Mouse (Mus musculus) skeletal muscle tissue, adult 2 months (tissue): ENCODE data around the gene Pnp.
"Not testable (repeated sequence)": the region's sequence is repeated elsewhere in the genome, so short reads cannot be mapped to it uniquely, and the experiment has no call there.

Experiments used
- DNase-seq: peaks from one replicate; pipeline ENCODE4 v3.0.0-alpha.2; 2012; ENCODE audit warnings: low read depth, low spot score

Gene Pnp

GRCm38 (mm10) chr14:50930754-50931492 is at the start of gene Pnp, which contains the start of gene Pip4p1:
Gene Pnp, plus strand, starts transcription at chr14:50931082.
Gene Pip4p1, minus strand, starts transcription at chr14:50930856.
- peak; percentile 100 for DNase-seq

DNA sequence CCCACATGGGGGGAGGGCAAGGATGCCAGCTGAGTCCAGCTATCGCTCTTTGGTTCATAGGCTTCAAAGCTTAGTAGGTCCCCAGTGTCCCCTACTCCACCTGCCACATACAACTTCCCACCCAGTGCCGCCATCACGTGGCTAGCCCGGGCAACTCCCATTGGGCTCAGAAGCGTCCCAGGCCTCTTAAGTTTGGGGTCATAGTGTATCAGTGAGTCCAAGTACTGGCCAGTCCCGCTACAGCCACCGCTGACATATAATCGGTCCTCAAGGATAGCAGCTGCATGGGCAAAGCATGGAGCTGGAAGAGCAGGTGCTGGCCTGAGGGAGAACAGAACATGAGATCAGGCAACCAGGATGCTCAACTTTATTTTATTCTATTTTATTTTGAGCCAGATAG is 39.3 kb upstream of the Pnp start:
- DNase-seq = no peak

GRCm38 (mm10) chr14:50892091-50892490 is 38.8 kb upstream of the Pnp start:
- DNase-seq = no peak

- no peak for DNase-seq
Observed at GRCm38 (mm10) chr14:50892541-50893459, 38.1 kb upstream of the Pnp start.

- DNase-seq = no peak
Observed at GRCm38 (mm10) chr14:50895407-50895806, 35.5 kb upstream of the Pnp start.

DNA sequence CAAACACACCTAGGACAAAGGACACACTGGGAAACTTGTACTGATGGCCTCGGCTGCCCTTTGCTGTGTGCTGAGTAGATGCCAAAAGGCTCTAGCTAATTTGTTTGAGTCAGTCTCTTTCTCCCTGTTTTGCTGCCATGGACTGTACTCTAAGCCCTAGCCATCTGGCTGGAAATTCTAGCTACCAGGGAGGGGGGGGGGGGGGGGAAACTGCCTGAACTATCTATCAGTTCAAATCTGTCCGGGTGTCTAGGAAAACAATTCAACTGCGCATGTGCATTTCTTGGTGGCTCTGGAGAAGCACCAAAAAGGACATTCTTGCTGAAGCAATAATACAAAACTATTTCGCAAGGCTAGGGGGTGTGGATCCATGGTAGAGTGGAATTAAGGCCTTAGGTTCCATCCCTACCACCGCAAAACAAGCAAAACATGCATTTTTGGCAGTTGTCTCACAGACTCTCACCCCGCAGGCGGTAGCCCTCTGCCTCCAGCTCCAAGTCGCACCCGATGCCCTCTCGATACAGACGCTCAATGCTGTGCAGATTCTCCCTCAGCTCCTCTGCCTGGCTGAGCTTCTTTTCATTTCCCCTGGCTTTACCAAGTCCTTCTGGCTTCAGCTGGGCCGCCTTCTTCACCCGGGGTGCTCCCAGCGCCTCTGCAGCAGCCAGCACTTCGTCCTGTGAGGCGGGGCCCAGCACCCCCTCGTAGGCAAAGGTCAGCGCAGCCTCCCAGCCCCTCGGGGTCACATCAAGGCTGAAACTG is 34.7 kb upstream of the Pnp start:
- DNase-seq = peak; percentile 96

DNA sequence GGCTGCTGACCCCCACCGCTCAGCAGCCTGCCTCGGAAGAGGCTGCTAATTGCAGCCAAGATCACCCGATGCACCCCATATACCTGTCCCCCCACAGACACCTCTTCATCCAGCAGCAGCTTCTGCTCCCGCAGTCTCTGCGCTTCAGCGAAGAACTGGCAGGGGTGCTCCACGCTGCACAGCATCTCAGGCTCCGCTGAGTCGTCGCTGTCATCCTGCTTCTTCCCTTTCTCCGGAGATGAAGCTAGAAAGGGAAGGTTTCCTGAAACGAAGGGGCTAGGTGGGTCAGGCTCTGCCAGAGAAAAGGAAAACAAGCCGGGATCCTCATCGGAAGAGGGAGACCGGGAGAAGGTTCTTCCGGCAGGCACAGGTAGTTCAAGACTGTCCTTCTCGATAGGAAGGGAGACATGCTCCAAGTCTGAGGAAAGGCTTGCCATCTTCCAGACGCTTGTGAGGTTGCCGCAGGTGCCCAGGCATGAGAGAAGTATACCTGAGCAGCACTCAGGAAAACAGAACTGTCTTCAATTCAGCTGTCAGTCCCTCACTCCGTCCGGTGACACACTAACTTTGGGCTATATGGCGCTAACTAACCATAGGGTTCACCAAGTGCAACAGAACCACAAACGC is 34.0 kb upstream of the Pnp start:
- DNase-seq = peak; percentile 37

GRCm38 (mm10) chr14:50897374-50897765 is 33.5 kb upstream of the Pnp start, which contains the start of gene Klhl33:
Gene Klhl33, minus strand, starts transcription at chr14:50897507.
- DNase-seq = peak; percentile 85

DNA sequence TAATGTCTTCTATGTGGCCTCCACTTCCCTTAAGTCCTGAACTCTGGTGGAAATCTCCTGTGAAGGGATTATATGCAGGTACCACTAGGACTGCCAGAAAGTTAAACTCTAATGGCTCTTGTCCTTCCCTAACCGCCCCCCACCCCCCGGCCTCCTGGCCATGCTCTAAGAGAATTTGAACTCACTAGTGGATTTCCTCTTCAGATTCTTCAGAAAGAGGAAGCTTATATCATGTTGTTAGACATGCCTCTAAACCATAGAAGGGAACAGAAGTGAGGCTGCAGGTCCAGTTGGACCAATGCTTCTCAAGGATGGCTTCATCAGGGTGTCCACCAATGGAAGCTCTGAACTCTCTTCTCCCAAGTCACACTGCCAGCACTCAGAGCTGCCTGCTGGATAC is 32.9 kb upstream of the Pnp start:
- DNase-seq = not testable (repeated sequence)

GRCm38 (mm10) chr14:50903973-50904827 is 26.7 kb upstream of the Pnp start:
- peak; percentile 49 for DNase-seq

- DNase-seq = no peak
Observed at GRCm38 (mm10) chr14:50904828-50905129, 26.1 kb upstream of the Pnp start.

DNA sequence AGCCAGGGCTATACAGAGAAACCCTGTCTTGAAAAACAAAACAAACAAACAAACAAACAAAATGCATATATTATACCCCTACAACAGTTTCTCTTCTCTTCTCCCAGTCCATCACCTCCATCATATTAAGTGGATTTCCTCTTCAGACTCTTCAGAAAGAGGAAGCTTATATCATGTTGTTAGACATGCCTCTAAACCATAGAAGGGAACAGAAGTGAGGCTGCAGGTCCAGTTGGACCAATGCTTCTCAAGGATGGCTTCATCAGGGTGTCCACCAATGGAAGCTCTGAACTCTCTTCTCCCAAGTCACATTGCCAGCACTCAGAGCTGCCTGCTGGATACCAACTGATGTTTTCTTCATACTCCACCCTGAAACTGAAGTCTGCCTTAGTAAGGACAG is 25.6 kb upstream of the Pnp start:
- DNase-seq = not testable (repeated sequence)

DNA sequence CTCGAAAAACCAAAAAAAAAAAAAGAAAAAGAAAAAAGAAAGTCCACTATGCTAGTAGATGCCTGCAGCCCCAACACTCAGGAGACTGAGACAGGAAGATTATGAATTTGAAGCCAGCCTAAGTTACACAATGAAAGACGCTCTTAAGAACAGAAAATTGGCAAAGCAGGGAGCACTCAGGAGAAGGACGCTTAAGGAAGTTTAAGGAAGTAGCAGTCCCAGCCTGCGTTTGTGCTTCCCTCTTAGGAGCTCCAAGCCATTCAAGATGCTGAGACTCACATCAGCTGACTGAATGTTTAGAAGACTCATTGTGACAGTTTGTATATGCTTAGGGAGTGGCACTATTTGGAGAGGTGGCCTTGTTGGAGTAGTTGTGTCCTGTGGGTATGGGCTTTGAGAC is 22.8 kb upstream of the Pnp start:
- DNase-seq = no peak

DNA sequence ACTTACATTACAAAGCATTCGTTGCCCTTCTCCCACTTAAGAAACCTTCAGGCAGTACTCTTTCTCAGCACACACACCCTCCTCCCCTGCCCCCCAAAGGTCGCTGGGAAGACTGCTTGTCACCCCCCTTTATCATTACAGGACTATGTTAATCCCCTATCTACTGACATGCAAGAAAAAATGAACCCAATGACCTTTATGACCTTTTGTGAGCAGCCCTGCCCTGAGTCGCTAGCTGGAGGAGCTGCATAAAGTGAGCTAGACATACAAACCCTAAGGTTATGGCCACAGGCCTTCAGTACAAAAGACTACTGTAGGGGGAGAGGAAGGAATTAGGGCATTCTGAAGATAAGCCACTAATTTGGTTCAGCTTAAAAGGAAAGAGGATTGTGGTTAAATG is 19.5 kb upstream of the Pnp start:
- DNase-seq = no peak

- DNase-seq = not testable (repeated sequence)
Observed at GRCm38 (mm10) chr14:50923437-50923836, 7.4 kb upstream of the Pnp start.

DNA sequence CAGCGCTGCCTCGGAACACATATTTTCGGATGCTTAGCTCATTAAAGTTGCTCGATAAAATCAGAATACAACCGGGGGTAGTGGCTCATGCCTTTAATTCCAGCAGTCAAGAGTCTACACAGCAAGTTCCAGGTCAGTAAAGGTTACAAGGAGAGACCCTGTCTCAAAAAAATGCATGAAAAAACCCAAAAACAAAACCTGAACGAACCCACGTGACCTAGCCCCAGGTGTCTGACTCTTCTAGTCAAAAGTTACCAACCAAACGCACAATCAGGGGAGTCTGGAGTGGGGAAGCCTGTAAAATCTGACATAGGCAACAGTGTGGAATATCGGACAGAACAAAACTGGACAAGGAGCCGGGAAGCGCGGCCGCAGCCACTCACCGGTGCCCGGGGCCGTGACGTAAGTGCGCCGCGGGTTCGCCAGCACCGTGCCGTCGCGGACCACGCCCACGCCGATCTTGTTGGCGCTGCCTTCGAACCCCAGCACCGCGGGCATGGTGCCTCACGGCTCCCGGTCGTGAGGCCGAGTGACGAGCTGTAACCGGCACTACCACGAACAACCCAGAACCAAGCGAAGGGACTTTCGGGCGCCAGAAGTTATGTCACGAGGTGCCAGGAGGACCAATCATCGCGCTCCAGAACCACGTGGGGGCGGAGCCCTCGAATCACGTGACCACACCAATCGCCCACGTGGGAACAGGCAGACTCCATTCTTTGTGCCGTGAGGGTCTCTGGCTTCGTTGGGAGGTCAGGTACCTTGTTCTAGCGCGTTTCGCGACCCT is 6.4 kb upstream of the Pnp start, which contains the start of the genes Osgep and Apex1:
Osgep (minus strand) TSS at position 613 of the 784 bp plus-strand sequence.
Apex1 (plus strand) TSS at position 688 of the 784 bp plus-strand sequence.
- DNase-seq = peak; percentile 96

DNA sequence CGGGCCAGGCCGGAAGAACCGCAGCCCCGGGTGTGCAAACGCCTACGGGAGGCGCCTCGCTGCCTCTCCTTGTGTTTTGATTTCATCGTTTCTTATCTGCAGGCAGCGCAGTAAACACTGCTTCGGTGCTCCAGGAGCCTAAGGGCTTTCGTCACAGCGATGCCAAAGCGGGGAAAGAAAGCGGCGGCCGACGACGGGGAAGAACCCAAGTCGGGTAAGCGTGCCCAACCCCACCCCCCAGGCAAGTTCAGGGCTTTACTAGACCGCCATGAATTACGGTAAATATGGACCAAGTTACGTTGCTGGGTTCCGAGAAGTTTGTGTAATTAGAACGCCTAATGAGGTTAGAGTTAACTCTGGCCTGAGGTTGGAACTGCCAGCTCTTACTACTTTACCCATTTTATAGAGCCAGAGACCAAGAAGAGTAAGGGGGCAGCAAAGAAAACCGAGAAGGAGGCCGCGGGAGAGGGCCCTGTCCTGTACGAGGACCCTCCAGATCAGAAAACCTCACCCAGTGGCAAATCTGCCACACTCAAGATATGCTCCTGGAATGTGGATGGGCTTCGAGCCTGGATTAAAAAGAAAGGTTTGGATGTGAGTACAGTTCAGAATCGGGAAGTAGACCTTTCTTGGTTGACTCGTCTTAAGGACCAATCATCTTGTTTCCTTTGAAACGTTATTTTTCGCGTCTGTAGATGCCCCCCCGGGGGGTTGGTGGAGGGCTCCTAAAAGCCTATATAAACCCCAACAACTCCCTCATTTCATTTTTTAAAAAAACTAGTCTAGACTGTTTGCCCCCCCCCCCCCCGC is 5.6 kb upstream of the Pnp start:
- DNase-seq = no peak

- no peak for DNase-seq
Observed at GRCm38 (mm10) chr14:50927366-50927765, 3.5 kb upstream of the Pnp start.

DNA sequence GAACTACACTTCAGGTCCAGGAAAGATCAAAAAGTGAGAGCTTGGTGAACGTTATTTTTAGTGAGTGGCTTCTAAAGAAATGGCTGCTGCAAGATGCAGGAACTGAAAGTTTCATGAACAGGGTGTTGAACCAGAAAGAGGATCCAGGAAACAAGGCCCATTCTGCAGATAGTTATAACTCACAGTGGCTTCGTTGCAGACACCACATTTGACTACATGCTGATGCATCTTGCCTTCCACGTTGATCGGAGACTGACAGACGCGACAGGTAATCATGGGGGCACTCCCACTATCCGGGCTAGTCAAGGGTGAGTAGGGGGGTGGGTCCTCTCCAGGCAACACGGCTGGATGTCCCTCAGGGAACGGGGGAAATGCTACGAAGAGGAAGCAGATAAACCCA is 931 bp upstream of the Pnp start:
- DNase-seq = no peak
